Mouse (Mus musculus) embryo, embryonic 9.5 days (tissue): ENCODE data around the gene Nr1h3.

Source experiments
- DNase-seq: peaks from one replicate; pipeline ENCODE4 v3.0.0-alpha.2; 2017; ENCODE audit errors: extremely low spot score

Nr1h3 gene

DNA sequence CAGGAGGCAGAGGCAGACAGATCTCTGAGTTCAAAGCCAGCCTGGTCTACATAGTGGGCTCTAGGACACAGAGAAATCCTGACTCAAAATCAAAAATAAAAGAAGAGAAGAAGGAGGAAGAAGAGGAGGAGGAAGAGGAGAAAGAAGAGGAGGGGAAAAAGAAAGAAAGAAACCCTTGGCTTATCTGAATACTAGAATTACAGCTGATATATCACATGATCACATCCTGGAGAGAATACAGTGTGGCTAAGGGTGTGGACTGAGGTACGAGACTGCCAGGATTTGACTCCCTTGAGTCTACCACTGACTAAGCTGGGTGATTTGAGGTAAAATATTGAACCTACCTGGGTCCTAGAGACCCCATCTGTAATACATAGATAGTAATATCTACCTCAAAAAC, 16.4 kb downstream of the Nr1h3 start:
- no peak for DNase-seq

DNA sequence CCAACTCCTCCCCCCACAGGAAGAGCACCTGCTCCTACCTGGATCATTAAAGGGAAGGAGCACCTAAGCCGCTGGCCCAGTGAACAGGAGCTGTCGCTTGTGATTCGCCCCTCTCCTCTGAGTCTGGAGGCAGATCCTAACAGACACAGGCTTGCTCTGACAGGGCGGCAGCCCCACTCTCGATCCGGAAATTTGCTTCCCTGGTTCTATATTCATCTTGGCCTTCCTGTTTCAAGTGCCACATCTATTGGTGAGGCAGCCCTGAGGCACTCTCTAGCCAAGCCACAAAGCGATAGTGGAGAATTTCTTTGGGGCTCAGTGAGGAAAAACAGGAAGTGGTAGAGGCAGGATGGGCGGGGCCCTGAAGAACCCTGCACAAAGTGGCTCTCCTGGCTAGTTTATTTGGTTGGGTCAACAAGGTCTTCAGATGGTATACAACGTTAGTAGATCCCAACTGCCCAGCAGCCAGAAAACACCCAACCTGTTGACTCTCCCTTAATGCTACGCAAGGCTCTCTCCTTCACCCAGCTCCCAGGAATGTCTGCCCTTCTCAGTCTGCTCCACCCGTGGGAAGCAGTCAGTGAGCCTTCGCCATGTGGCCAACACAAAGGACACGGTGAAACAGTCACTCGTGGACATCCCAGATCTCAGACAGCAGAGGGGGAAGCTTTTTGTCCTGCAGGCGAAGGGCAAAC, 18.8 kb downstream of the Nr1h3 start, which contains the start of gene Madd:
Madd (minus strand) TSS at position 127 of the 695 bp plus-strand sequence.
- DNase-seq, result no peak

DNA sequence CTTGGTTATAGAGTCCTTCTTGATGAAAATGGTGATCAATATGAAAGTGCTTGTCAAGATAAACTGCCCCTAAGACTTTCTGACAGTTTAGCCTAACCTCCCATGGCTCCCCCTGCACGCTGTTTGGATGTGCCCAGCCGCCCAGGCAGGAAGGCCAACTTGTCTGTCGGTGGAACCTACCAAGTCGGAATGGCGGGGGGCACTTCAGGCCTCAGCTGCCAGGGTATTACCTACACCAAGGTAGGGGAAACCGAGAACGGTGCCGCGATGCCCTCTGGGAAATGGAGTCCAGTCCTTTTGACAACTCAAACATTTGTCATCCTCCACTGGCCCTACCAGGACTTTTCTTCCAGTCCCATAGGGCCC, 19.5 kb downstream of the Nr1h3 start:
- peak; percentile 97 for DNase-seq

DNA sequence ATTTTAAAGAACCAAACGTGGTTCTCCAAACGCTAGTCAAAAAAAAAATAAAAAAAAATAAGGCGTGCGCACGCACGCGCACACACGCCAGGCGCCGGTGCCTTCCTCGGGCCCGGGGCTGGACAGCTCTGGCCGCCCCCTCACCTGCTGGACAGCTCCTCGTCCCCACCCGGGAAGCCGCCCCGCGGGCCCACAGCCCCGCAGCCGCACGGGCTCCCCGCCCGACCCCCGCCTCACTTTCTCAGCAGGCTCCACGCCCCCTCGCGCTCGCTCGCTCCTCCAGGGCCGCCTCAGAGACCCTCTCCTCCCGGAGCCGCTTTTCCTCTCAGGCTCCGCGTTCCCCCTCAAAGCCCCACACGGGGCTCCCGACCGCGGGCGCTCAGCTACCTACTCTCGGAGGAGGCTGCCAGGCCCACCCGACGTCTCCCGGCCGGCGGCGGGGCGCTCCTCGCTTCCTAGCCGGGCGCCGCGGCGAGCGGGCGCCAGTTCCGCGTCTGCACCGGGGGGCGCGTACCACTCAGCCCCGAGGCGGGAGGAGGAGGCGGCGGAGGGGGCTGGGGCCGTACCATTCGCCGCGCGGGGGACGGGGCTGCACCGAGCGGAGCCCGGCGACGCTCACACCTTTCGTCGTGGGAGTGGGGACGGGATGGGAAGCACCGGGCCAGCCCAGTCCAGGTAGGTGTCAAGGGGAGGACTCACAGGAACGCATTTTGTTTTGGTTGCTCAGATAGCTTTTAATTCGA, 20.1 kb downstream of the Nr1h3 start:
- no peak for DNase-seq

DNA sequence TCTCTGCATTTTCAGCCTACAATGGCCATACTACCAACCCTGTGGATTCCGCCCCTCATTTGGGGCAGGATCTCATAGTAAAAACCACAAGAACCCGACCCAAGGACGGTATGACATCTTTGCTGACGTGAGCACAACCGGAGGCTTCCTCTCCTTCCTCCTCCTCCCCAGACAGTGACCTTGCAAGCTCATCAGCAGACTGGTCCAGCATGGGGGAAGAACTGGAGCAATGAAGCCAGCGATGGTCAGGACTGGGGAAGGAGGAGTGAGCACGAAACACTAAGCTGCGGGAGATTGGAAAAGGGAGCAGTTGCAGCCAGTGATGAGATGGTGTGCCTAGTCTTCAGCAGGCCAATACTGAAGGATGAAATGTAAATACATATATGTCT, 20.6 kb downstream of the Nr1h3 start:
- DNase-seq, result no peak

DNA sequence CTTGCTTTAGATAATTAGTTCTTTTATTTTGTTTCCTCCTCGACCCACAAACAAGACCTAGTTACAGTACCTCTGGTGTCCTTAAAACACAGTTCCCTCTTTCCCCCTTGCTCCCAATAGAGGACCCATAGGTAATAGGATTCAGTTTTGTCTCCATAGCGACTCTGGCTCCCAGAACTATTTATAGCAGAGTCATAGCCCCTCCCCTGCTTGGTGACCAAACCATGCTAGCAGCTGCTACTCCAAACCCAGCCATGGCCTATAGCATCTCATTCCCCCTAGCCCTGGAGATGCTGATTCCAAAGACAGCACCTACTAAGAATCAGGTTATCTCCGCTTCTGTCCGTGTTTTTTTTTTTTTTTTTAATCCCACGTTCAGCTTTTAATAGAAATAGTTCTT, 21.9 kb downstream of the Nr1h3 start:
- DNase-seq, result no peak

DNA sequence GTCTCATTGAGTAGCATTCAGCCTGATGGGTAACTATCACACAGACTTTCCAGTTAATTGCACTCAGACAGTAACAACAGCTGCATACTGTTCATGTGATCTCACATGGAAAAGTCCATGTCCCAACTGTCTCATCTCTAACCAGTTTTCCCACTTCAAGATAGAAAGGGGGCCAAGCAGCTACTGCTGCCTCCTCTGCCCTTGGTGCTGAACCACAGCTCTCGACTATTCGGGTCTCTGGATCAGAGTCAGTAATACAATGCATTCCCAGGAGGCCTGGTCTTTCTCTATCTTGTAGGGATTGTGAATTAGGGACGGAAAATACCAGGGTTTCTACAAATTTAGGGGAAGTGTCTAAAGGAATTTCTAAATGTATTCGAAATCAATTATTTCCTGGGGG, 22.8 kb downstream of the Nr1h3 start:
- DNase-seq, result no peak

DNA sequence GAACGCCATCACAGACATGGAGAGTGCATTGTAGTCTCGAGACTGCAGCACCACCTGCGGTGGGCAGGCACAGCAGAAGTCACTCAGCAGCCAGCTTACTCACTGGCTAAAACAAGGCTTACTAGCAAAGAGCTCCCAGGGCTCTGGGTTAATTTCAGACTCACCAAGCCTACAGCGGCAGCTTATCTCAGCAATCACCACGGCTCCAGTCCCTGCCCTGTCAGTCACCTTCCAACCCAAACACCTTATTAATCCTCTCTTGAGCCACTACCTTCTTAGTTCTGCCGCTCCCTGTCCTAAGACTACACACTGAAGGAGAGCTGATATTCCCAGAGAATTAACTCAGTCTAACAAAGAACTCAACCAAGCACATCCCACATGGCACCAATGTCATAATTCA, 26.4 kb downstream of the Nr1h3 start:
- no peak for DNase-seq

DNA sequence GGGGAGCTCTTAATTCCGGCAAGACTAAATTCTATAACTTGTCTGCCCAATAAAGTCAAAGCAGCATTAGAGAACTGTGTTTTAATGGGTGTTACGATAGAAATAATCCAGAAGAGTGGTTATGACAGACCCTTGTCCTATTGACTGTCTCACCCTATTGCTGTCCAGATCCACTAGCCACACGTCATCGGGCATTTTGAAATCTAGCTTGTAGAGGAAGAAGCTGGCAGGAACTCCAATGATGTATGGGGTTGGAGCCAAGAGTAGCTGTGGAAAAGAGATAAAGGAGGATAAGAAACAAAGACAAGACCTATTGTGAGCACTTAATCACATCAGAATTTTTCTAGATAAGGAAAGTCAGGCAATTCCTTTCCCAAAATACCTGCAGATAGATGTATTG, 27.1 kb downstream of the Nr1h3 start:
- no peak for DNase-seq

DNA sequence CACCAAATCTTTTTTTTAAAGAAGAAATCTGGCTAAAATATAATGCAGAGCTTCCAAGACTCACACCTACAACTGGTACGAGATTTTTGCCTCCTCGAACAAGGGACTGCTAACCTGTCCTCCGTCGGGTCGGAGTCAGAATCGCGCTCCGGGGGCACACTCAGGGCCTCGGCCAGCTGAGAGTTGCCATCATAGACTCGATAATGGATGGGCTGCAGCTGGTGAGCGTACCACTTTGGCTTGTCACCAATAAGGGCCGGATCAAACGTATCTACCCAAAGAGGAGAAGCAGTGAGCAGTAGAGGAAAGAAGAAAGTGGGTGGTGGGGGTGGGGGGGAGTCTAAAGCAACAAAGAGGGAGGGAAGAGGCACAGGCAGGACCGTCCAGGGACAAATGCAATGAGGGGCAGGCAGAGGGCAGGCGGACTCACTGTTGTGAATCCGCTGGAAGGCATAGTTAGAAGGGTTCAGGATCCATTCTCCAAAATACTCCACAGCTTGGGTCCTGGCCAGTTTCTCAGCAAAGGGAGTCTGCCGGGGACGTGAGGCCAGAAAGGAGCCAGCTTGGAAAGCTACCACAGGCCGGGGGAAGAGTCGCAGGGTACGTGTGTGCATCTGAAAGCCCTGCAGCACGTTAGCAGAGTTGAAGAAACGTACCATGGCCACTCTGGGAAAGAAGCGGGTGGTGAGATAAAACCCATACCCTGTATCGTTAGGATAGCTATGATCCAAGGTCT, 32.9 kb downstream of the Nr1h3 start:
- DNase-seq, result no peak

DNA sequence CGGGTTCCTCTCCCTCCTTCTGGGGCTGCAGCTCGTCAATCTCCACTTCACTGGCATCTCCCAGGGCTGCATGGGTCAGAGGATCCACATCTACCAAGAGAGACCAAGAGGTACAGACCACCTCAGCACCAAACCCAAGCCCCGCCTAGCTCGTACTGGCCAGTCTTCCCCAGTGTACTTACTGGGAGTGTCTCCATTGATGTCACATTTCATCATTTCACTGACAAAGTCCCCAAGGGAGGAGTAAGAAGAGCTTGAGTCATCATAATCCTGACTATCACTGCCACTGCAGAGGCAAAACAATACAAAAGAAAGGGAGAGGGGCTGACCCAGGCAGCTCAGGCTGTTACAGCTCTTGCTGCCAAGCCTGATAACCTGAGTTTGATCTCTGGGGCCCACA, 35.0 kb downstream of the Nr1h3 start:
- DNase-seq, result no peak

DNA sequence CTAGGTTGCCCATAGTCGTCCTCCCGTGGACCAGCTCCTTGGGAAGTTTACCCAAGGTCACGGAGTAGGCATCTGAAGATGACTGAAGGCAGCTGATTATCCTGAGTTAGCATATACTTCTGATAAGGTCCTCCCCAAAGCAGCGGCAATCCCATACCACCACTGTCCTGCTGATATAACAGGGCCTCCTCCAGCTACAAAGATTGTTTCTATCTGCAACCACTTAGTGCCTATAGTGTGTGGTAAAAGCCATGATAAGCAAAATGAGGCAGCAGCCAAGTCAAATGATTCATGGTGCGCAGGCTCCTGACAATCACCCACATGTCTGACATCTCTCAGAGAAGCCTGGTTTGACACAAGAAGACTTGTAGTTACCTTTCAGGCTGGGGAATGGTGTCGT, 37.6 kb downstream of the Nr1h3 start:
- no peak for DNase-seq

DNA sequence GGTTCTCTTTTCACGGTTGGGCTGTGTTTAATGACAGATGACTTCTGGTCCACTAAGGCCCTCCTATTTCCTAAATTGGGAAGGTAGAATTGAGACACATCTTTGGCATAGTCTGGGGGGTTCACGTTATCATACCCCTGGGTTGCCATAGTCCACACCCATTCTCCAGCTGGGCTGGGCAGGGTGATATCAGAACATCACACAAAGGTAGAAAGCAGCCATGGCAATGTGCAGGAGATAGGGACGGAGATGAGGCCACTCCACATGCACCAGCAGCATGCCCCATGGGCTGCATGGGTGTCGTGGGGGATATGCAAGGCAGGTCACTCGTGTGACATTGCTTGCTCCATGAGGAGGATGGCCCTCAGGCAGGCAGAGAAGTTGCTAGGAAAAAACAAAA, 39.1 kb downstream of the Nr1h3 start:
- no peak for DNase-seq

DNA sequence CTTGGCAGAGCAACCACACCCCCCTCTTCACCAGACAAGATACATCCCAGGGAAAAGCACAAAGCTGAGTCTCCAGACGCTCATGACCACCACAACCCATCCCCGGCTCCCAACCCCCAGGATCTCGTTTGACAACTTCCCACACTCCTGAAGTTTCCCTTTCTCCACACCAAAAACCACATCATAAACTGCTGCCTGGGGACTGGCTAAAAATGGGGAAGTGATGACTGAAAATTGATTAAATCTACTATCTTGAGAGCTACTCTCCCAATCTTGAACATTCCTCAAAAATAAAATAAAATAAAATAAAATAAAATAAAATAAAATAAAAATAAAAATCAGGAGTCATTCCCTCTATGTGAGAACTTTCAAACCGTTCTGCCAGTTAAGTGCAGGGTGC, 39.7 kb downstream of the Nr1h3 start:
- DNase-seq, result no peak

DNA sequence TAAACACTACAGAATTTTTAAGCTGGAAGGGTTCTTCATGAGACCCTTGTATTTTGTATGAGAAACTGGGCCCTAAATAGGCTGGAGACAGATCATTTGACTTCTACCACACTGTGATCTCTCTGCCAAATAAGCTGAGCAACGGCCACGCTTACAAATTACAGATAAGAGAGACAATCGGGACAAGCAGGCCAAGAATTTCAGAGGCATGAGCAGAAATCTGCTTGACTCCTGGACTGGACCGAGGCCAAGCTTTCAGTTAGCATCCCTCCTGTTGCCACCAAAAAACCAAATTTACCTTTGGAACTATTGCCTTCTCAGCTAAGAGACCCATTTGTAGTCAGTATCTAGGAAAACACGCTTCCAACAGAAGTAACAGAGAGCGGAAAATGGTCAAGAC, 42.0 kb downstream of the Nr1h3 start:
- DNase-seq, result no peak

DNA sequence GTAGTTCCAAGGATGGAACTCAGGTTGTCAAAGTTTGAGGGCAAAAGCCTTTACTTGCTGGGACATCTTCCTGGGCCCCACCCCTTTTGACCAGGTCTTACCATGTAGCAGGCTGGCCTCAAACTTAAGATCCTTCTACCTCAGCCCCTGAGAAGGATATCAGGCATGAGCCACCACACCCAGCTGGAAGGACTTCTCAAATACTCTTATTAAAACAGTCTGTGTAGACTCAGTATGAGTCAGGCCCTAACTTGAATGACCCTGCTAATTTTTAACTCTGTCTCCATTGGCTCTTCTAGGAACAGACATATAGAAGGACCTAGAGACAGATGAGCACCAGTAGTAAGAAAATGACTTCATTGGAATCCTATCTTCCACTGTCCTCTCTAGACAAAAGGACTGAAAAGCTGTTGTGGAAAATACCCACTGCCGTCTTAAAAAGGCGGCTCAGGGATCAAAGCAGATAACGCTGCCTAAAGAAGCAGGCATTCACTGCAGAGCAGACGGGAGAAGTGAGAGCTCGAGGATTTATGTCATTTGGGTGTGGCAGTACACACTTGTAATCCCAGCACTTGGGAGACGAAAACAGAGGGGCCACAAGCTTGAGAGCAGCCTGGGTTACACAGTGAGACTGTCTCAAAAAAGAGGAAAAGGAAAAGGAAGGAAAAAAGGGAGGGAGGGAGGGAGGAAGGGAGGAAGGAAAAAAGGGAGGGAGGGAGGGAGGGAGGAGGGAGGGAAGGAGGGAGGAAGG, 45.5 kb downstream of the Nr1h3 start:
- DNase-seq, result no peak

DNA sequence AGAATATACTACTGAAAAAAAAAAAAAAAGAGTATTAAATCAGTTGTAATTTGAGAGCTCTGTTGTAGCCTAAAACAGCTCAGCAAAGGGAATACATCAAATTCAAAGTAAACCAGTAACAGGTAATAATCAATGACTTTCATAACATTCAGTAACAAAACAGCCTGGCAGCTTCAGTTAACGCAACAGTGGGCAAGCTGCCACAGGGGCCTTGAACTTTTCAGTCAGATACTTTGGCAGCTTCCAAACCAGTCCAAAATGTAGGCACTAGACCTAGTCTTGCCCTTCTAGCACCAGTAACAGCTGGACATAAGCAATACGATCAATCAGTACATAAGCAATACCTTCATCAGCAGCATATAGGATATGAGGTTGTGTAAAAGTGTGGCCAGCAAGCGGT, 48.5 kb downstream of the Nr1h3 start:
- no peak for DNase-seq

DNA sequence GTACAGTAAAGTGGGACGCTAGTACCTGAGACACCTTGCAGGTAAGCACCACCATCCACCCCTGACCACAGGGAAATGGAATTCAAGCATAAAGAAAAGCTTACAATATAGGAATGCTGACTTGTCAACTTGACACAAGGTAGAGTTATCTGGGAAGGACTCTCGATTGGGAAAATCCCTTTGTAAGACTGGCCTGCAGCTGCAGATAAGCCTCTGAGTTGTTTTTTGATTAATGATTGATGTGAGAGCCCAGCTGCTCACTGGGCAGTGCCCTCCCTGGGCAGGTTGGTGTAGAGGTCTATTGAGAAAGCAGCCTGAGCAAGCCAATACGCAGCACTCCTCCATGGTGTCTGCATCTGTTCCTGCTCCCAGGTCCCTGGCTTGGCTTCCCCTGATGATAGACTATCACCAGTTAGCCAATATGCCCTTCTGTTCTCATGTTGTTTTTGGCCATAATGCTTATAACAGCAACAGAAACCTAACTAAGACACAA, 49.7 kb downstream of the Nr1h3 start:
- no peak for DNase-seq

DNA sequence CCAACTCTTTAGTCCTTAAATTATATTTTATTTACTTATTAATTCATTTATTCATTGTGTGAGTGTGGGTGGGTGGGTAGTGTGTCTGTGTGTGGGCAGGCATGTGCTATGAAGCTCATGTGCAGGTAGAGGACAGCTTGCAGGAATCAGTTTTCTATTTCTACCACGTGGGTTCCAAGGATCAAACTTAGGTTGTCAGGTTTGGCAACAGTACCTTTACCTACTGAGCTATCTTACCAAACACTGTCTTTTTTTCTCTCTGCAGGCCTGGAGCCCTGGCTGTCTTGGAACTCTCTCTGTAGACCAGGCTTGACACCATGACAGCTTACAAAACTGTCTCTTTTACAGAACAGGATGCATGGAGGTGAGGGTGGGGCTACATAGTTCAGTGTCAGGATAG, 51.3 kb downstream of the Nr1h3 start:
- no peak for DNase-seq

DNA sequence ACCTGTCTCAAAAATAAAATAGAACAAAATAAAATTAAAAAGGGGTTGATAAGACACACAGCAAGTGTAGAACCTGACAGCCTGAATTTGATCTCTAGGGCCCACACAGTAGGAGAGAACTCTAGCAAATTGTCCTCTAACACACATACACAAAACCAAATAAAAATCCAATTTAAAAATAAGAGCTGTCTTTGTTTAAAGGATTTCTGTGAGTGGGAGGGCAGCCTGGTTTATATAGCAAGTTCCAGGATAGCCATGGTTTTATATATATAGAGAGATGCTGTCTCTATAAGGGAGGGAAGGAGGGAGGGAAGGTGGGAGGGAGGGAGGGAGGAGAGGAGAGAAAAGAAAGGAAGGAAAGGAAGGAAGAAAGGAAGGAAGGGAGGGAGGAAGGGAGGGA, 54.5 kb downstream of the Nr1h3 start:
- no peak for DNase-seq

DNA sequence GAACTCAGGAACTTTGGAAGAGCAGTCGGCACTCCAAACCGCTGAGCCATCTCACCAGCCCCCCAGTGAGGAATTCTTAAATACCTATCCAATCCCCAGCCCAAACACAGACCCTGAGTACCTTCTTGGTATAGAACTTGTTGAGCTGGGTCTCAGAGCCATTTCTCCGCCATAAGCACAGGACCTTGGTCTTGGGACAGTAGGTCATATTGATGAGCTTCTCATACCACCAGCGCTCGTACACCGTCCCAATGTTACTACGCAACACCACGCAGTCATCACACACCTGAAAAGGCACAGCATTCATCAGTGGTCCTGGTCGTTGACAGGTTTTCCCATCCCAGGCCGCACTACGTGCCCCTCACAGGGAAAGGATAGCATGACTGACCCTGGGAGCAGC, 59.2 kb downstream of the Nr1h3 start:
- DNase-seq, result no peak

DNA sequence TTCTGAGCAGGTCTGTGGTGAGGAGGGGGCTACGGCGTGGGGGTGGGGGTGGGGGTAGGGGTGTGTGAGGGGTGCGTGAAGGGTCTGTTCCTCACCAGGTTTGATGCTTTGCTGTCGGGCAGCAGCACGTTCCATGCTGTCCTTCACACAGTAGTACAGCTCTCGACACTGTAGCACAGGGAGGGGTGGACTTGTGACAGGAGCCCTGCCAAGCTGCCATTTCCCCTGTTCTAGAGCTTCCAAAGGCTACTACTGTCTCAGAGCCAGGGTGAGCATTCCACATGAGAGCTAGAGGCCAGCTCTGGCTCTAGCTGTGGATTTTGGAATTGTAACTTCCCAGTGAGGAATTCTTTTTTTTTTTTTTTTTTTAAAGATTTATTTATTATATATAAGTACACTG, 59.7 kb downstream of the Nr1h3 start:
- no peak for DNase-seq
